51 mouse cellular contexts compared by ENCODE assay signal in the genomic region with DNA sequence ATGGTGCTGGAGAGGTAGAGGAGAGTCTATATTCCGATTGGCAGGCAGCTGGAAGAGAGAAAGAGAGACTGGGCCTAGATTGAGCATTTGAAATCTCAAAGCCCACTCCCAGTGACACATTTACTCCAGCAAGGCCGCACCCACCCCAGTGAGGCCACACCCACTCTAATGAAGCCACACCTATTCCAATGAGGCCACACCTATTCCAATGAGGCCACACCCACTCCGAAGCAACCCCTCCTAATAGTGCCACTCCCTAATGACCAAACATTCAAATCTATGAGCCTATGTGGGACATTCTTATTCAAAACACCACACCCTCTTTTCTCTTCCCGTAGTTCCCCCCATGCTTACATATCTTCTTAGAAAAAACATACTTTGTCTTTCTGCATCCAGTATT. TPM values are rescaled to one million over a fixed set of nuclear protein-coding genes. Genes with fewer than 3 reads are reported as not detected.
"Had no signal": no experiment of that assay in that cellular context is flagged by ENCODE, and none has a peak within 500 bp of the region (broad histone marks: within the 10 kb centered on the region; RNA-seq: fewer than 3 reads in every experiment).

No protein-coding gene starts in this region.

- H3K9me3 ChIP-seq: heart, embryonic 10.5 days; heart, embryonic 12.5 days; heart, embryonic 13.5 days; heart, embryonic 15.5 days; hindbrain, embryonic 10.5 days; hindbrain, embryonic 12.5 days; hindbrain, embryonic 13.5 days; hindbrain, embryonic 15.5 days; intestine, embryonic 15.5 days; kidney, embryonic 15.5 days had no signal

- H3K27me3 ChIP-seq: hindbrain, embryonic 12.5 days; hindbrain, embryonic 15.5 days; intestine, embryonic 15.5 days; kidney, embryonic 15.5 days had no signal

- H3K27ac ChIP-seq: heart, embryonic 10.5 days; heart, embryonic 13.5 days; heart, embryonic 15.5 days; hindbrain, embryonic 10.5 days; hindbrain, embryonic 12.5 days; hindbrain, embryonic 13.5 days; hindbrain, embryonic 14.5 days; hindbrain, embryonic 15.5 days; hindbrain, postnatal 0 days; intestine, embryonic 15.5 days; kidney, embryonic 15.5 days; kidney, postnatal 0 days; layer of hippocampus, adult 2 months; left cerebral cortex, adult 2 months had no signal

- H3K36me3 ChIP-seq: heart, embryonic 10.5 days; heart, embryonic 12.5 days; heart, embryonic 13.5 days; heart, embryonic 15.5 days; hindbrain, embryonic 10.5 days; hindbrain, embryonic 12.5 days; hindbrain, embryonic 13.5 days; hindbrain, embryonic 15.5 days; intestine, embryonic 15.5 days; kidney, embryonic 15.5 days had no signal

- H3K4me3 ChIP-seq: heart, embryonic 10.5 days; heart, embryonic 12.5 days; heart, embryonic 13.5 days; heart, embryonic 15.5 days; hindbrain, embryonic 10.5 days; hindbrain, embryonic 12.5 days; hindbrain, embryonic 13.5 days; hindbrain, embryonic 15.5 days; intestine, embryonic 15.5 days; kidney, embryonic 15.5 days; layer of hippocampus, adult 2 months; left cerebral cortex, adult 2 months had no signal

- H3K4me2 ChIP-seq: heart, embryonic 11.5 days; heart, embryonic 12.5 days; heart, embryonic 13.5 days; heart, embryonic 15.5 days; hindbrain, embryonic 12.5 days; hindbrain, embryonic 13.5 days; hindbrain, embryonic 14.5 days; hindbrain, embryonic 15.5 days; intestine, embryonic 15.5 days; kidney, embryonic 15.5 days had no signal

- H3K4me1 ChIP-seq: heart, embryonic 12.5 days; heart, embryonic 13.5 days; heart, embryonic 15.5 days; hindbrain, embryonic 10.5 days; hindbrain, embryonic 12.5 days; hindbrain, embryonic 13.5 days; hindbrain, embryonic 15.5 days; intestine, embryonic 15.5 days; kidney, embryonic 15.5 days had no signal

- H3K9ac ChIP-seq: heart, embryonic 12.5 days; heart, embryonic 13.5 days; heart, embryonic 15.5 days; hindbrain, embryonic 12.5 days; hindbrain, embryonic 13.5 days; hindbrain, embryonic 14.5 days; hindbrain, embryonic 15.5 days; intestine, embryonic 15.5 days; kidney, embryonic 15.5 days had no signal

- DNase-seq: heart, postnatal 10 days; heart, postnatal 14 days; heart, postnatal 36 days; heart, postnatal 4 days; kidney, adult 11 months; kidney, adult 18-20 months; kidney, adult 2 months; kidney, adult 8-10 months; kidney, adult 9 months; kidney, postnatal 10 days; kidney, postnatal 14 days; kidney, postnatal 25 days; kidney, postnatal 36 days; kidney, postnatal 4 days; layer of hippocampus, adult 9-11 months; layer of hippocampus, postnatal 36 days had no signal

- ATAC-seq: hindbrain, embryonic 16.5 days; hindbrain, postnatal 0 days; inflammation-experienced regulatory T-cells, adult 6 months; intestine, embryonic 15.5 days; intestine, embryonic 16.5 days; intestine, postnatal 0 days had no signal

RNA-seq across cellular contexts. Expression of a gene that starts 13.3 kb away (rescaled TPM):
- total RNA-seq: heart, postnatal 10 days; heart, postnatal 14 days; heart, postnatal 25 days; heart, postnatal 36 days; hematopoietic stem cell, adult 5-6 weeks; hindbrain, postnatal 0 days; layer of hippocampus, adult 18-20 months; layer of hippocampus, adult 2 months; layer of hippocampus, adult 8-10 months; layer of hippocampus, postnatal 10 days; layer of hippocampus, postnatal 14 days; layer of hippocampus, postnatal 25 days; layer of hippocampus, postnatal 36 days; left cerebral cortex, adult 18-20 months; left cerebral cortex, adult 2 months had no signal
- polyA plus RNA-seq: heart, embryonic 10.5 days; heart, embryonic 11.5 days; heart, embryonic 12.5 days; heart, embryonic 13.5 days; heart, embryonic 14.5 days; heart, embryonic 15.5 days; heart, postnatal 0 days; hindbrain, embryonic 10.5 days; hindbrain, embryonic 11.5 days; hindbrain, embryonic 12.5 days; hindbrain, embryonic 13.5 days; hindbrain, embryonic 14.5 days; hindbrain, embryonic 15.5 days; hindbrain, embryonic 16.5 days; hindbrain, postnatal 0 days; inflammation-experienced regulatory T-cells, adult 6 months had no signal

RNA-seq across cellular contexts. Expression of a gene that starts 13.9 kb away (rescaled TPM):
- total RNA-seq: hematopoietic stem cell, adult 5-6 weeks had no signal

RNA-seq across cellular contexts. Expression of a gene that starts 41.7 kb away (rescaled TPM):
- total RNA-seq: heart, postnatal 10 days; heart, postnatal 14 days; heart, postnatal 25 days; heart, postnatal 36 days; heart, postnatal 4 days; hematopoietic stem cell, adult 5-6 weeks; hindbrain, postnatal 0 days; layer of hippocampus, adult 18-20 months; layer of hippocampus, adult 2 months; layer of hippocampus, adult 8-10 months; layer of hippocampus, postnatal 10 days; layer of hippocampus, postnatal 14 days; layer of hippocampus, postnatal 25 days; layer of hippocampus, postnatal 36 days; left cerebral cortex, adult 18-20 months; left cerebral cortex, adult 2 months had no signal
- polyA plus RNA-seq: heart, embryonic 10.5 days; heart, embryonic 11.5 days; heart, embryonic 12.5 days; heart, embryonic 13.5 days; heart, embryonic 14.5 days; heart, embryonic 15.5 days; heart, embryonic 16.5 days; heart, postnatal 0 days; hindbrain, embryonic 10.5 days; hindbrain, embryonic 11.5 days; hindbrain, embryonic 12.5 days; hindbrain, embryonic 13.5 days; hindbrain, embryonic 14.5 days; hindbrain, embryonic 15.5 days; hindbrain, embryonic 16.5 days; hindbrain, postnatal 0 days; inflammation-experienced regulatory T-cells, adult 6 months; intestine, embryonic 14.5 days; intestine, embryonic 15.5 days; intestine, embryonic 16.5 days; intestine, postnatal 0 days; kidney, adult 2 months; kidney, embryonic 14.5 days; kidney, embryonic 15.5 days; kidney, postnatal 0 days; large intestine, adult 2 months had no signal
